Mouse (Mus musculus): ENCODE measurements at regions not wholly inside any gene's neighbourhood (a gene's known extent, or its start where the extent isn't known, plus 50 kb on each side); places are given as distances from the start of the nearest gene placed in this dataset.

- in situ Hi-C loops (cut with MboI, MseI), result loop anchor here (25.0 kb wide), 1 partner anchor 1656 kb away; no protein-coding TSS in a partner anchor
Measured at GRCm38 (mm10) chr9:60931290-60931689, 136.9 kb downstream of the Uaca start.

GRCm38 (mm10) chr9:60936937-60937336 lies 142.6 kb downstream of the Uaca start:
- in situ Hi-C loops (cut with MboI, MseI), result loop anchor here (25.0 kb wide), 1 partner anchor 1650 kb away; no protein-coding TSS in a partner anchor

GRCm38 (mm10) chr9:60939858-60940804 lies 145.8 kb downstream of the Uaca start:
- in situ Hi-C loops (cut with MboI, MseI), result loop anchor here (25.0 kb wide), 1 partner anchor 1647 kb away; no protein-coding TSS in a partner anchor

- in situ Hi-C loops (cut with MboI, MseI), result loop anchor here (25.0 kb wide), 1 partner anchor 1640 kb away; no protein-coding TSS in a partner anchor
Measured at GRCm38 (mm10) chr9:60947363-60947762, 153.0 kb downstream of the Uaca start.

GRCm38 (mm10) chr9:60948531-60949070 lies 154.3 kb downstream of the Uaca start:
- in situ Hi-C loops (cut with MboI, MseI), result loop anchor here (25.0 kb wide), 1 partner anchor 1639 kb away; no protein-coding TSS in a partner anchor

GRCm38 (mm10) chr9:60950161-60950560 lies 155.8 kb downstream of the Uaca start:
- in situ Hi-C loops (cut with MboI, MseI), result no loop called here

- in situ Hi-C loops (cut with MboI, MseI), result no loop called here
Measured at GRCm38 (mm10) chr9:60951071-60951561, 156.8 kb downstream of the Uaca start.

GRCm38 (mm10) chr9:60957438-60957837 lies 163.1 kb downstream of the Uaca start:
- in situ Hi-C loops (cut with MboI, MseI), result no loop called here

- in situ Hi-C loops (cut with MboI, MseI), result no loop called here
Measured at GRCm38 (mm10) chr9:60959537-60959936, 165.2 kb downstream of the Uaca start.

GRCm38 (mm10) chr9:60962086-60962485 lies 167.7 kb downstream of the Uaca start:
- in situ Hi-C loops (cut with MboI, MseI), result no loop called here

- in situ Hi-C loops (cut with MboI, MseI), result no loop called here
Measured at GRCm38 (mm10) chr9:60965641-60966040, 171.3 kb downstream of the Uaca start.

GRCm38 (mm10) chr9:60968281-60969031 lies 174.1 kb downstream of the Uaca start:
- in situ Hi-C loops (cut with MboI, MseI), result no loop called here

- in situ Hi-C loops (cut with MboI, MseI), result no loop called here
Measured at GRCm38 (mm10) chr9:60972201-60972910, 178.0 kb downstream of the Uaca start.

- in situ Hi-C loops (cut with MboI, MseI), result no loop called here
Measured at GRCm38 (mm10) chr9:60974546-60974945, 180.2 kb downstream of the Uaca start.

- in situ Hi-C loops (cut with MboI, MseI), result no loop called here
Measured at GRCm38 (mm10) chr9:60982383-60983085, 188.2 kb downstream of the Uaca start.

GRCm38 (mm10) chr9:60983246-60983645 lies 188.9 kb downstream of the Uaca start:
- in situ Hi-C loops (cut with MboI, MseI), result no loop called here

- in situ Hi-C loops (cut with MboI, MseI), result no loop called here
Measured at GRCm38 (mm10) chr9:60988113-60988512, 193.8 kb downstream of the Uaca start.

GRCm38 (mm10) chr9:60989670-60990391 lies 195.5 kb downstream of the Uaca start:
- in situ Hi-C loops (cut with MboI, MseI), result no loop called here

- in situ Hi-C loops (cut with MboI, MseI), result no loop called here
Measured at GRCm38 (mm10) chr9:60991509-60991908, 197.2 kb downstream of the Uaca start.

- in situ Hi-C loops (cut with MboI, MseI), result no loop called here
Measured at GRCm38 (mm10) chr9:60993661-60994060, 199.3 kb downstream of the Uaca start.
